Mouse (Mus musculus) kidney, adult 18-20 months (tissue): Measurements from ENCODE around the gene Aldh3b2.
"Not testable (repeated sequence)": the region's sequence is repeated elsewhere in the genome, so short reads cannot be mapped to it uniquely, and the experiment has no call there.

Source experiments
- DNase-seq: peaks from one replicate; pipeline ENCODE4 v3.0.0; 2021

The Aldh3b2 gene

DNA sequence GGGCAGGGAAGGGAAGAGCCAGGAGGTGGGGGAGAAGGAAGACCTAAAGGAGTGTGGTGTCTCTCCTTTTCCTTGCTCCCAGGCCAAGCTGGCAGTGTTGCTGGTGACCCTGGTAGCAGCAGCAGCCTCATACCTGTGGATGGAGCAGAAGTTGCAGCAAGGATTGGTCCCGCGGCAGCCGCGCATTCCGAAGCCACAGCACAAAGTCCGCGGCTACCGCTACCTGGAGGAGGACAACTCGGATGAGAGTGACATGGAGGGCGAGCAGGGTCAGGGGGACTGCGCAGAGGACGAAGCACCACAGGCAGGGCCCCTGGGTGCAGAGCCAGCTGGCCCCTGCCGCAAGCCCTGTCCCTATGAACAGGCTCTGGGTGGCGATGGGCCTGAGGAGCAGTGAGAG, 23.6 kb upstream of the Aldh3b2 start:
- DNase-seq = peak; percentile 53

DNA sequence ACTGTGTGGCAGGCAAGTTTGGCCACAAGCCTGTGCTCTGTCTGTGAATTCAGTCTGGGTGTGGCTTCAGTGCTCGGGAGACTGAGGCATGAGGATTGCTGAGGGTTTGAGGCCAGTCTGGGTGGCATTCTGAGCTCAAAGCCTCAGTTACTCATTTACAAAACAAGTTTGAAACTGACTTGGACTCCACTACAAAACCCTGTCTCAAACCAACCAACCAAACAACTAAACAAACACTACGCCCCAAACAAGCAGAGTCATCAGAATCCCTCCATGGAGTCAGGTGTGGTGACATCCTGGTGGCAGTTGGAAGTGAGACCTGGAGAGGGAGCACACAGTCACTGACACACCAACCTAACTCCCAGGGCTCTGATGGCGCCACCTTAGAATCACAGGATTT, 21.8 kb upstream of the Aldh3b2 start:
- DNase-seq = no peak

DNA sequence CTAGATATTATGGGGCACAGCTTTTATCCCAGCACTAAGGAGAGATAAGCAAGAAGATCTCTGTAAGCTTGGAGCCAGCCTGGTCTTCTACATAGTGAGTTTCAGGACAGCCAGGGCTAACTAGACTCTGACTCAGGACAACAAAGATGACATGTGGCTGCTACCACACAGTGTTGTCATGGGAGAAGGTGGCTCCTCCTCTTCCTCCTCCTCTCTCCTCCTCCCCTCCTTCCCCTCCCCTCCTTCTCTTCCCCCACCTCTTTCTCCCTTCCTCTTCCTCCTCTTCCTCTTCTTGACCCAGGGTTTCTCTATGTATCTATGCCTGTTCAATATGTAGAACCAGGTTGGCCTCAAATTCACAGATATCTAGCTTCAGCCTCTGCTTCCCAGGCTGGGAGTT, 20.7 kb upstream of the Aldh3b2 start:
- no peak for DNase-seq

DNA sequence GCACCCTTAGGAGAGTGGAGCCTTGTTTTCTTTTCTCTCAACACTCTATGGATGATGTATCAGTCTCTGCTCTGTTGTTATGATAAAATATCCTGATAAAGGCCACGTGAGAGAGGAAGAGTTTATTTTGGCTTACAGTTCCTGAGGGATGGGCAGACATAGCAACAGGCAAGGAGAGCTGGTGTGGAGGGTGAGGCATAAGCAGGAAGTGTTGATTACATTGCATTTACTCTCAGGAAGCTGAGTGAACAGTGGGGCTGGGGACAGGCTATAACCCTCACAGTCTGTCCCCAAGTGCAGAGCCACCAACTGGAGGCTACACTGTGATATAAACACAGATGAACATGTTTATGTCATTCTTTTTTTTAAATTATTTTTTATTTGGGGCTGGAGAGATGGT, 20.0 kb upstream of the Aldh3b2 start:
- DNase-seq = no peak

DNA sequence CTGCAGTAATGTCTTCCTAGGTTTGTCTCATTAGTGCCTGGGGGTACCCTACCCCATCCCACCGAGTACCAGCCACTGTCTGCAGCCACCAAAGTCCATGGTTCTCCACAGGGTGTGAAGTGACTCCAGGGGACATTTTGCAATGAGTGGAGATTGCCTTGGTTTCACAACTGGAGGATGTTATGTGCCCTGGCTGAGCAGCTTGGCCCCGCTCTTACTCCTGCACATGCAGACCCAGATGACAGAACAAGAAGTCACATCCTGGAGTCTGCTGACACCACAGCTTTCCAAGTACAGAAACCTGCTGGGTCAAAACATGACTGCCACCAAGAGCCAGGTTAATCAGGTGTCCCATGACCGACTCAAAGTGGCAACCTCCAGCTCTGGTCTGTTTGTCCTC, 17.1 kb upstream of the Aldh3b2 start:
- DNase-seq = no peak

DNA sequence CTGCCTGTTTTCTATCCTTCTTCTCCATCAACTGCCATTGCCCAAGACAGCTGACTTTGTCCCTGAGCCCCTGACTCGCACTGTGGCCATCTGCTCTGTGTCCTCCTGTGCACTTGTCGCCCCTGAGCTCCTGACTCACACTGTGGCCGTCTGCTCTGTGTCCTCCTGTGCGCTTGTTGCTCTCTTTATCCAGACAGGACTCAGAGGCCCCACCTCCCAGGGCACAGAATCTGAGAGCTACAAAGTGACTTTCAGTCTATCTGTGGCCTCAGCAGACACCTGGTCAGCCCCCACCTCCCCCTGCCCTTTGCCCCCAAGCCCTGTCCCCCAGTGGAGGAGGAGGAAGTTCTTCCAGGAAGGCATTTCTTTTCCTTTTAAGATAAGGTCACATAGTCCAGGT, 16.3 kb upstream of the Aldh3b2 start:
- DNase-seq = no peak

DNA sequence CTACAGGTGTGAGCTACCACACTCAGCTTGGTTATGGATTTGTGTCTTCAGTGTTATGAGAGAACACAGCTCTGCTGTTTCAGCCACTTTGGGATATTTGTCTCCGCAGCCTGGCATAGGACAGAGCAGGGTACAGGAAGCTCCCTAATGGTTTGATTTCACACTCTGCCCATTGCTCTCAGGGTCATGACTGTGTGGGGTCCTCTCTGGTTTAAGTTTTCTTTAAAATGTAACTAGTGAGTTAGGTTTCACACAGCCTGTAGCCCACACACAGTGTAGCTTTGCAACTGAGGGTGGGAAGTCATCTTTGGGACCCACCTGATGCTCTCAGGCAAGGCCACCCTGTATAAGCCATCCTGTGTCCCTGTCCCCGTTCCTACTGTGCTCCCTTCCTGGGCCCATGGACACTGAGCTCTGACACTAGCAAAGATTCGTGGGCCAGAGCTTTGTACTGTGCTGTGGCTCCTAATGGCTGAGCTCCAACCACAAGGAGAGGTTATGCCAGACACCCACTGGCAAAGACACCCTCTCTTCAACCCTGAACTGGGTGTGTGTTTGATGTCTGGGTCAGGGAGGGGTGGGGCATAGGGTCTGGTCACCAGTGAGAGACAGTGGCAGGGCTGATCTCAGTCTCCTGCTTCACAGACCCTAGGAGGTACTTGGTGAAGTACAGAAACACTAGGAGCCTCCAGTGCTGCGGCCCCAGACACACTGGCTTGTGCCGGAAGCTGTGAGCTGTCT, 14.7 kb upstream of the Aldh3b2 start:
- peak; percentile 45 for DNase-seq

DNA sequence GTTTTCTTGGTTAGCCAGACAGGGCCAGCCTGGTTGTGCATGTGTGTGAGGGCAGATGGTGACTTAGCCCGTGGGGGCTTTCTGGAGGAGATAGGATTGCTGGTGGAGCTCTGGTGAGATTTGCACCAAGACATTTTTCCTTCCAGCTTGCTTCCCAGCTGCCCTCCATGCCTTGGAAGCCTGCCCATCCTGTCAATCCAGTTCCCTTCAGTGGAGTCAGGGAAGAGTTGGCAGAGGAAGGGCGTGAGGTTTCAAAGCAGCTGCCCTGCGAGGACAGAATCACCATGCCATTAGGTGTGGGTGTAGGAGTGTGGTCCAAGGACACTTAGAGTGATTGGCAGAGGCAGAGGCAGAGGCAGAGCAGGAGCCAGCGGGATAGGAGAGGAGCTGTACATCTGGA, 13.7 kb upstream of the Aldh3b2 start, which contains the start of gene Aldh3b3:
Gene Aldh3b3 (plus strand): TSS at position 176 of the 400 bp plus-strand sequence.
- no peak for DNase-seq

DNA sequence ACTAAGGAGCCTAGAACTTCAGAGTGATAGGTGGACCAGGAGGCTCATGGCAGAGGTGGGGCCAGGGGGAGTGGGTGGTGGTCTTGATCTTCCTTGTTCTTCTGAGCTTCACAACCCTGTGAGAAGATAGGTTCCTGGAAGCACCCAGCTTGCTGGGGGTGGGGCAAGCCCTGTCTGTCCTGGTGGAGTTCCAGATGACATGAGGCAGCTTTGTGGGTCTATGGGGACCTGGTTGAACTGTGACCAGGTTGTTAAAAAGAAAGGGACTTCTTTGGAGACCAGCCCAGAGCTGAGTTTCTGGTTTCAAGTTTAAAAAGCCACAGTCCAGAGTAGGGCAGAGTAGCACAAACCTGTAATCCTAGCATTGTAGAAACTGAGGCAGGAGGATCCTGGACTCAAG, 13.1 kb upstream of the Aldh3b2 start:
- DNase-seq = peak; percentile 62

DNA sequence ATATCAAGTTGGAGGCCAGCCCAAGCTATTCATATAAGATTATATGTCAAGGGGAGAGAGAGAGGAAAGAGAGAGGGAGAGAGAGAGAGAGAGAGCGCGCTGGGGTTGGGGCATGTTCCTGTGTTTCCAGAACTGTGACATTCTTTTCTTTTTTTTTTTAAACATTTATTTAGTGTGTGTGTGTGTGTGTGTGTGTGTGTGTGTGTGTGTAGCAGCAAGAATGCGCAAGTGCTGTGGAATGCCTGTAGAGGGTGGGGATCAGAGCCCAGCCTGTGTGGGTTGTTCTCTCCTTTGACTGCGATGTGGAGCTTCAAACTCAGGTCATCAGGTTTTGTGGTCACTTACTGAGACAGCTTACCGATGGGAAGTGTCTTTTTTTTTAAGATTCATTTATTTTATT, 11.9 kb upstream of the Aldh3b2 start:
- DNase-seq = no peak

DNA sequence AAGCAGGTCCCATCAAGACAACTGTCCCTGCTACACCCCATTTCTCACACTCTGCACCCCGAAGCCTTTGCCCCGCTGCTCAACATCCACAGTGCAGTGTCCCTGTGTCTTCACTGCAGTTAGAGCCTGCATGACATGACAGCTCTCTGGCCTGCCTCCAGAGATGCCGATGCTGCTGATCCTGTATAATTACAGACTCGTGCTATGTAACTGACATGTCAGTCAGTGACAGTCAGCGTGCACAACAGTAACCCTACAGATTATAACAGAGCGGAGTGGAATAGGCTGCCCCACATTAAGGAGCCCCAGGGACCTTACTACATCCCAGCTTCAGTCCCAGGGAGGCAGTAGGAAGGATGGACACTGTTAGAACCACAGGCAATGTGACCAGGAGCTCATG, 10.3 kb upstream of the Aldh3b2 start:
- not testable (repeated sequence) for DNase-seq

DNA sequence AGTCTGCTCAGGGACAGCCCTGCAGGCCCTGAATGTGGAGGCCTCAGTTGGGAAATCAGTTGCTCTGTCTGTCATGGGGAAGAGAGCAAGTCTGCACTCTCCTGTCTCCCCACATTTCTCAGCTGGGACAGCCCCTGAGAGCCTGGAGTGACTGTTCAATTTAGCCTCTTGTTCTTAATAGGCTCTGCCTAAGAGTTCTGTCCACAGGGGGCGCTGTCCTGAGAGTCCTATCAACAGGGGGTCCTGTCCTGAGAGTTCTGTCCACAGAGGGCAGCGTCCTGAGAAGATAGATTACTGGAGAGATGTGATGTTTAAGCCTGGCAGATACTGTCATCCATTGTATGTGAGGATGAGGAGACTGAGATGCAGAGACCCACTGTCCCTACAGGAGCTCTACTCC, 9.7 kb upstream of the Aldh3b2 start:
- DNase-seq = no peak

DNA sequence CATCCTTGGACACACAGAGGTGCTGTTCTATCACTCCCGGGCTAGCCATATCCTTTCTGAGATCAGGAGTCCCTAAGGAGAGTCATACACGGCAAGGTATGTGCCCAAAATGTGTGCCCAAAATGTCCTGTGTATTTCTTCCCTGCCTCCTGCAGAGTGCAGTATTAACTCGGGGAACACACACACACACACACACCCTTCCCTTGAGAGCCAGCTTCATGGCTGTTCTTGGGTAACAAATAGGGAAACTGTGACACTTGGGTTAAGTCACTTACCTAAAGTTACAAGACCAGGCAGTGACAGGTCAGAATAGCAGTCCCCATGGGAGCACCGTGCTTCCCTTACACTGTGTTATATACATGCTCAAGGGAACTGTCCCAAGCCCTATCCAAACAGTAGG, 8.1 kb upstream of the Aldh3b2 start:
- no peak for DNase-seq

DNA sequence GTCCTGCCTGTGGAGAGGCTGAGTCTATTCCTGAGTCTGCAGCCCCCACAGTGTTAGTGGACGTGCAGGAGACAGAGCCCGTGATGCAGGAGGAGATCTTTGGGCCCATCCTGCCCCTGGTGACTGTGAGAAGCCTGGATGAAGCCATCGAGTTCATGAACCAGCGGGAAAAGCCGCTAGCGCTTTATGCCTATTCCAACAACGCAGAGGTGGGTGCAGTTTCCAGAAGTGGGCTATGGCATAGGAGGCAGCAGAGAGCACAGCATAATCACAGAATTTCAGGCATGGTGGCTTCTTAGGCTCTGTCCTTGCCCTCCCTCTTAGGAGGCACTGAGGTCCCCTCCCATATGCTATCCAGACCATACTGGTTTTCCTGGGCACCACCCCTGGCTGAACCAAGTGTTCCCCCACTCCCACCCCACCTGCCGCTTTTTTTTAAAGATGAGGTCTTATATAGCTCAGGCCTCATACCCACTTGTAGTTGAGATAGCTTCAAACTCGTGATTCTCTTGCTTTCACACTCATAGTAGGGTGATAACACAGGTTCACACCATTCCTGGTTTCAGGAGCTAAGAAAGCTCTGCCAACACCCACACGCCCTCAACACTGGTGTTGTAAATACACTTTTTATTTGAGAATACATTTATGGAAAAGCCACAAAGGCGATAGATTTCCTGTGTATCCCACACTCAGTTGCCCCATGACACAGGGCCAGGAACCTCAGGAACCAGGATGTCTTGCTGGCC, 5.6 kb upstream of the Aldh3b2 start:
- DNase-seq = no peak

DNA sequence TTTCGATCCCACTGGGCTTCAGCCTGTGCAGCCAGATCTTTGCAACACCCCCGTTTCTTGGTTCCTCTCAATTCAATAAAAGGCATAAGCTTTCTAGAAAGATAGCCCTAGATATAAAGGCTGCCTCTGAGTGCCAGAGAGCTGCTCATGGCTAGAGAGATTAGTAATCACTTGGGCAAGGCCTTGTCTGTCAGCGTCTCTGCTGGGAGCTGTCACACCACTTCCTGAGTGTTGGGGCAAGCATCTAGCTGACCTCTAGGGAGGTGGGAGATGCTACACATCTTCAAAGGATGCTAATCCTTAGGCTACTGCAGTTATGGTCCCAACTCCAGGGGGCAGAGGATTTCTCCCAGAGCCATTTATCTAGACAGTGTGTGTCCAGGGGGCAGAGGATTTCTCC, 4.9 kb upstream of the Aldh3b2 start:
- DNase-seq = no peak

DNA sequence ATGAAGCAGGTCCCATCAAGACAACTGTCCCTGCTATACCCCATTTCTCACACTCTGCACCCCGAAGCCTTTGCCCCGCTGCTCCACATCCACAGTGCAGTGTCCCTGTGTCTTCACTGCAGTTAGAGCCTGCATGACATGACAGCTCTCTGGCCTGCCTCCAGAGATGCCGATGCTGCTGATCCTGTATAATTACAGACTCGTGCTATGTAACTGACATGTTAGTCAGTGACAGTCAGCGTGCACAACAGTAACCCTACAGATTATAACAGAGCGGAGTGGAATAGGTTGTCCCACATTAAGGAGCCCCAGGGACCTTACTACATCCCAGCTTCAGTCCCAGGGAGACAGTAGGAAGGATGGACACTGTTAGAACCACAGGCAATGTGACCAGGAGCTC, 2.5 kb downstream of the Aldh3b2 start:
- DNase-seq = not testable (repeated sequence)

DNA sequence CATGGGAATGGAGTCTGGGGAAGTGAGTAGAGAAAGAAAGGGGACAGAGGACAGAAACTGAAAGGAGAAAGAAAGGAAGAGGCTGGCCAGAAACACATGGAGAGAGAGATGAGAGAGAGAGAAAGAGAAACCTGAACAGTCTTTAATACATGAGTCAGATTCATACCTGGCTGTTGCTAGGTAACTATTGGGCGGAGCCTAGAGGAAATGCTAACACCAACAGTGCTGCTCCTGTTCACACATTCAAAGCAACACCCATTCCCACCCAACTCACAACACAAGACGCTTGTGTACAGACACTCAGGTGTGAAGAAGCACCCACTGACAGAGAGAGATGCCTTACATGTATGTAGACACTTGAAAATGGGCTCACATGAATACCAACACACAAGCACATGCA, 3.7 kb downstream of the Aldh3b2 start:
- DNase-seq = no peak

DNA sequence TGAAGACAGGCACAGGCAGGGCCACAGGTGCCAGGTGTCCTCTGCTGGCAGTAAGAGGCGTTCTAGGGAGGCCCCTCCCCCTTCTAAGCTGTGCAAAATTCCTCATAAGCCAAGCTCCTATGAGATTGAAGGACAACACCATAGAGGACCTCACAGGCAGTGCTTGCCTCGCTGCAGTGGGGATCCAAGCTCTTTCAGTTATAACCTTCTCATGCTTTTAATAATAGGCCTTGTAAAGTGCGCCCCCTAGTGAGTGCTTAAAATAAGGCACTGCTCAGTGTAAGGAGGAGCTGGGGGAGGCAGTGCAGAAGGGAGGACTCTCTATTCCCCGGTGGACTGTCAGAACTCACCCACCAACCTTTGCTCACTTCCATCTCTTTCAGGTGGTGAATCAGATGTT, 8.2 kb downstream of the Aldh3b2 start:
- peak; percentile 81 for DNase-seq

DNA sequence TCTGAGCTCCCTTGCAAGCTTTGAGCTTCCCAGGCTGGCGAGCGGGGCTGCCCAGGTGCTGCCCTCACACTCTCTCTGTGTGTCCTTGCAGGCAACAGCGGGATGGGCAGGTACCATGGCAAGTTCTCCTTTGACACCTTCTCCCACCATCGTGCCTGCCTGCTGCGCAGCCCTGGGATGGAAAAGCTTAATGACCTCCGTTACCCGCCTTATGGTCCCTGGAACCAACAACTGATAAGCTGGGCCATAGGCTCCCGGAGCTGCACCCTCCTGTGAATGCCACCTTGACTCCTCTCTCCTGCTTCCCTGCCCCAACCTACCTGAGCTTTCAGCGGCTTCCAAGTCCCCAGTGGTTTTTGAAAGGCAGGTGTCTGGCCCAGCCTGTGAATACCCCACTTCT, 8.8 kb downstream of the Aldh3b2 start:
- DNase-seq = no peak

DNA sequence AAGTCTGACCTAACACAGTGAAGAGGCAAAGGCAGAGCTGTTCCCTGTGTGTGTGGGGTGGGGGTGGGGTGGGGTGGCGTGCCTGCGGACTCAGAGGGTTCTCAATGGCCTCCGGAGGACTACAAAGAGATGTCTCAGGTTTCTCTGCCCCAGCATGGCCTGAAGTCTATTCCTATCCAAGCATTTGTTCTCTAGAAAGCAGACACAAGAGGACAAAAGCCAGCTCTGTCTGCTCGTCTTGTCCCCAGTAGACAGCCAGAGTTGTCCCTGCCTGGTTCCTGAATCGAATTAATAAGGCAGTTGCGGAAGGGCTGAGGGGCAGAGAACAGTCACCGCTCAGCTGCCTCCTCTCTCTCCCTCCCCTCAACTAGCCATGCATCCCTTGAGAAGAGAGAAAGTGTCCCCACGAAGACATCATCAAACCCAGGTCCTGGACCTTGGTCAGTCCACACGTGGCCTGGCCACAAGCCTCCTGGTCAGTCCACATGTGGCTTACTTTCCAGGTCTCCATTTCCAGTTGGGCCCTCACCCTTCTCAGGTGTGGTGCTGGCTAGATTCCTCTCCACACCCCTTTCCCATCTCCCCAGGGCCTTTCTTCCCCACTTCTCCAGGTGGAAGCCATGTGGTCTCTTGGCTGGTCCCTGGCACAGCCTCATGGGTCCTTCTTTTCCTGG, 11.5 kb downstream of the Aldh3b2 start:
- peak; percentile 39 for DNase-seq

DNA sequence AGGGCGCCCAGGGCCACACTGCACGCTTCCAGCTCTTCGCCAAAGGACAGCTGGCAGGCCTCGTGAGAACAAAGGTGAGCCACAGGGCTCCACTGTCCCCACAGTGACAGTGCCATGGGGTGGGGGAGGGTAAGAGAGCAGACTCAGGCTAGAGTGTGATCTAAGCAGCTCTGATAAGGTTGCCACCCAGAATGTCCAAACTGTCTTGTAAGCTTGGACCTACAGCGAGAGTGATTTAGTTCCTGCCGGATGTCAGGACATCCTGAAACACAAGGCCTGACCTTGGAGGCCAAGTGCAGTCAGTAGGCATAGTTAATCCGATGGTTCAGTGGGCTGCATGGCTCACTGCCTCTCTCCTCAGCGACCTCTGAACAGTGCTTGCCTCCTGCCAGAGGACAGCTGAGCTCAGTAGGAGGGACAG, 13.1 kb downstream of the Aldh3b2 start:
- DNase-seq = peak; percentile 84

DNA sequence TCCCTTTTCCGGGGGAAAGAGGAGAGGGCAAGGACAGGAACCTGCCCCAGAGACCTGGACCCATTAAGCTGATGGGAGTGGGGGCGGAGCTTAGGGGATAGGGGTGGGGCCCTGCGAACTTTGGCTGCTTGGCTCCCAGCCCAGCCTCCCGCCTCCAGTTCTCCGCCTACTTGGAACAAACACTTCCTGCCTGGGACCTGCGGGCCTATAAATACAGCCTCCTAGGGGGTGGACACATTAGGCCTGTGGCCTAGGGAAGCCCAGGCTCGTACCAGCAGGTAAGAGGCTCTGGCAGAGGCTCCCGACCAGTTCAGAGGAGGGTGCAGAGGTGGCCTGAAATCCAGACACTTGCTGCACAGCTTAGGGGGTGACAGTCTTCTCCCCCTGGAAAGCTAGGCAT, 14.2 kb downstream of the Aldh3b2 start, which contains the start of gene Acy3:
Gene Acy3 (plus strand): TSS at position 237 of the 400 bp plus-strand sequence.
- DNase-seq = peak; percentile 95

DNA sequence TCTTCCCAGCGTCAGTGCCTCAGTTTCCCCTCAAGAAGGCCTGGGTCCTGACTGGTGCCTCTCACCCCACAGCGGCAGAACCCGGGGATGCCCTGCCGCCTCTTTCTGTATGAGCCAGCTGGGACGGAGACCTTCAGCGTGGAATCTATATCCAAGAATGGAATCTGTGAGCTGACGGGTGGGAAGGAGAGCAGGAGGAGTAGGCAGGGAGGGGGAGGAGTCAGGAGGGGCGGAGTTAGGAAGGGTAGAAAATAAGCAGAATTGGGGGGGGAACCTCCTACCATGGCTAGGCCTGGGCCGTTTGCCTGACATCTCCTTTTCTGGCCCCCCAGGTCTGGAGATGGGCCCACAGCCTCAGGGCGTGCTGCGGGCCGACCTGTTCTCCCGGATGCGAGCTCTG, 15.9 kb downstream of the Aldh3b2 start:
- DNase-seq = peak; percentile 18

DNA sequence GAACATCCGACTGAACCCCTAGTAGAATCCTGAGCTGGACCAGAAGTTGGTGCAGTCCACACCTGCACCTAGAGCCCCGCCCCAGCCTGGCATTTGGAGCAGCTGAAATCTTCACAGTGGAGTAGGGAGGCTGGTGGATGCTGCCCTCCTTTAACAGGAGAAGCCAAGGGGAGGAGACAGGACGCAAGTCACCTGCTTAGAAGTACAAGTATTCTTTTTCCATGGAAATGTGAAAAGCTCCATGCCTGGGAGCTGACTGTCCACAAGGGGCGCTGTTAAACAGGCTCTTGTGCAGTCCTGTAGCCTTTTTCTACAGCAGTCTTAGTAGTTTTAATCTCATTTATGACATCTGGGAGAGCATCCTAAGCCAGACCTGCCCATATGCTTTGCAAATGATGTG, 16.6 kb downstream of the Aldh3b2 start:
- peak; percentile 14 for DNase-seq
